Mouse (Mus musculus): ENCODE measurements around the gene Abtb1. TPM values are rescaled to one million over a fixed set of nuclear protein-coding genes. Genes with fewer than 3 reads are reported as not detected.

Gene Abtb1
- polyA plus RNA-seq, 1 experiment from 2014 or later: 43.4 TPM

- Histone ChIP-seq H3K9ac (no peak overlapping the region), H3K36me3 (peaks cover 91% of the 10 kb centered on the region), H3K27ac (replicated peaks) (no peak overlapping the region), H3K9me3 (no peaks in the 10 kb centered on the region), H3K4me3 (no peak overlapping the region), H3K4me1 (replicated peaks) (peaks cover 33% of the 10 kb centered on the region; the same call in 1 of the 2 replicates), H3K27me3 (no peaks in the 10 kb centered on the region), H3K4me2 (no peak overlapping the region)
- ATAC-seq (ENCODE audit: low read depth): no peak
- whole genome bisulfite sequencing: 88% methylated on average over 7 of the region's 7 CpGs
These were observed 8.2 kb upstream of the Abtb1 start for GRCm38 (mm10) chr6:88850034-88850433.

DNA sequence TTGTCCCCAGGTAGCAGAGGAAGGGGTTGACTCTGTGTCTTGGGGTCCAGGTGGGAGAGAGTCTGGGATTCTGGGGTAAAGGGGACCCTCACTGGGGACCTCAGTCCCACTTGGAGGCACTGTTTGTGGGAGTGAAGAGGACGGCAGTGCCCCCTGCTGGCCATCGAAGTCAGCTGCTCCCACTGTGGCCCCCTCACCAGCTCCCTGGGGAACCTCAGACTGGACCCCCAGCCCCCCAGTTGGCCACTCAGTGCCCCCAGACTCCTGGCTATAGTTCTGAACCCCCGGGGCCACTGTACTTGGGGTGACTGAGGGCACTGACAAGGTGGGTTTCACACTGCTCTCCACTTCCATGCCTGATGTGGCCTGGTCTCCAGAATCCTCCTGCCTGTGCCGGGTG lies 7.5 kb upstream of the Abtb1 start:
- H3K36me3 ChIP-seq: peaks cover 91% of the 10 kb centered on the region
- no peak overlapping the region for H3K9ac ChIP-seq

GRCm38 (mm10) chr6:88847571-88847970 lies 5.8 kb upstream of the Abtb1 start:
- H3K4me2 ChIP-seq: no peak overlapping the region
- WGBS: 45% methylated on average over 2 of the region's 2 CpGs
- H3K36me3 ChIP-seq: peaks cover 86% of the 10 kb centered on the region

More for the DNA sequence above, 7.5 kb upstream of the Abtb1 start:
- H3K9me3 ChIP-seq: no peaks in the 10 kb centered on the region
- H3K27ac ChIP-seq (replicated peaks): 0 out of 2 replicates have a peak overlapping the region, but pooled peaks have one; percentile 38
- H3K4me3 ChIP-seq: no peak overlapping the region
- H3K27me3 ChIP-seq: no peaks in the 10 kb centered on the region
- H3K4me2 ChIP-seq: no peak overlapping the region
- WGBS: 40% methylated on average over 4 of the region's 4 CpGs
- peaks cover 26% of the 10 kb centered on the region; the same call in 1 of the 2 replicates for H3K4me1 ChIP-seq (replicated peaks)
- ATAC-seq (ENCODE audit: low read depth): no peak

GRCm38 (mm10) chr6:88844901-88845565 lies 3.2 kb upstream of the Abtb1 start:
- no peak overlapping the region for H3K9ac ChIP-seq
- peaks cover 46% of the 10 kb centered on the region for H3K4me1 ChIP-seq (replicated peaks)
- H3K9me3 ChIP-seq: no peaks in the 10 kb centered on the region
- no peak overlapping the region for H3K27ac ChIP-seq (replicated peaks)
- H3K4me2 ChIP-seq: no peak overlapping the region
- H3K4me3 ChIP-seq: no peak overlapping the region
- peaks cover 65% of the 10 kb centered on the region for H3K36me3 ChIP-seq
- no peak for ATAC-seq (ENCODE audit: low read depth)
- H3K27me3 ChIP-seq: no peaks in the 10 kb centered on the region
- WGBS: 91% methylated on average over 7 of the region's 7 CpGs

More at GRCm38 (mm10) chr6:88847571-88847970, 5.8 kb upstream of the Abtb1 start:
- no peak for ATAC-seq (ENCODE audit: low read depth)
- Histone ChIP-seq H3K9me3 (no peaks in the 10 kb centered on the region), H3K27ac (replicated peaks) (peak overlapping the region; percentile 7; the same call in 1 of the 2 replicates), H3K4me1 (replicated peaks) (peaks cover 31% of the 10 kb centered on the region), H3K9ac (no peak overlapping the region), H3K4me3 (no peak overlapping the region), H3K27me3 (no peaks in the 10 kb centered on the region)

DNA sequence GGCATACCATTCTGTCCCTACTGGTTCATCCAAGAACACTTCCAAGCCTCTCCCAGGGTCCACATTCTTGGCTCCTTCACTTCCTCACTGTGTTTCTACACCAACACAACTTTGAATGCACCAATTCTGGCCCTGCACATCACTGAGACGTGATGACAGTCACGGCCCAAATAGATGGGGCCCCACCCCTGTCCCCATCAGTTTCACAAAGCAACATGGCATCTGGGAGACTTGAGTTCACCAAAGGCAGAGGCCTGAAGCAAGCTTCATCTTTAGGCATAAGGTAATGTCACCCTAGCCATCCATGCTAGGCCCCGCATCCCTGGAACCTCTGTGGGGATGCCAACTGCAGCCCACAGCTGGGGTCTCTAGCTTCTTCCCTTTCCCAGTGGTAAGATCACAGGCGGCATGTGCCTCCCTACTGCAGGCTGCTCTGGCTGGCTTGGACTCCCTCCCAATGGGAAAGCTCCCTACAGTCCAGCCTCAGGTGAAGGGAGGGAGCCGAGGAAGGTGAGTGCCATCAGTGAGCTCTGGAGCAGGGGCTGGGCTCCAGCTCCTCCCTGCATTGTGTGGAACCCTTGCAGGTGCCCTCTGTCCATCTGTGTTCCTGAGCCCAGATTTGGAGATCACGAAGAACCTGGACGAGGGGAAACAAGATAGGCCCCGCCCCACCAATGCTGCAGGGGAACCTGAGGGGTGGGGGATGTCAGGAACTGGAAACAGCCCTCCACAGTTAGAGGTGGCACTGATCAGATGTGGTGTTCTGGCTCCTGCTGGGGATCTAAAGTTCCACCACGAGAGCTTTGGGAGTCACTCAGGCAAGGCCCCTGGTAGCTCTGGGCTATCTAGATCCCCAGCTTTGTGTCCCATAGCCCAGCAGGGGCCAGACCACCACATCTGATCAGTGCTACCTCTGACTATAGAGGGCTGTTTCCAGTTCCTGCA lies 2.3 kb upstream of the Abtb1 start:
- Histone ChIP-seq H3K4me1 (replicated peaks) (peaks cover 52% of the 10 kb centered on the region), H3K27me3 (no peaks in the 10 kb centered on the region), H3K36me3 (peaks cover 63% of the 10 kb centered on the region), H3K4me3 (no peak overlapping the region), H3K4me2 (no peak overlapping the region), H3K27ac (replicated peaks) (no peak overlapping the region), H3K9ac (no peak overlapping the region), H3K9me3 (no peaks in the 10 kb centered on the region)
- 77% methylated on average over 9 of the region's 9 CpGs for WGBS
- ATAC-seq (ENCODE audit: low read depth): no peak

DNA sequence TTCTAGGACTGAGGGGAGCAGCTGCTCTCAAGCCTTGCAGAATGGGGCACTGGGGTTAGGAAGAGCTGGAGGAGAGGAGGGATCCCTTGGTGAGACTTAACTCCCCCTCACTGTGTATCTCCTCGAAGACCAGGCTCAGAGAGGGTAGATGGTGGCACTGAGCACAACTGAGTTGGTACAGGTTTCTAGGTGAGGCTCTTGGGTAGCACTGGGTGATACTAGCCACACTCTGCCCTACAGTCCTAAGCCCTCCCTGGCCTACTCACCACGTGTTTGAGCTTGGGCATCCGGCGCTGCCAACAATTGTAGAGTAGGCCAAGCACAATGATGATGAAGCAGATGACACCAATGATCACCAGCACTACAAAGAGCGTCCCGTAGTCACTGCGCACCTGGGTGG lies 1.5 kb upstream of the Abtb1 start:
- H3K4me2 ChIP-seq: peak overlapping the region; percentile 79
- peaks cover 45% of the 10 kb centered on the region for H3K4me1 ChIP-seq (replicated peaks)
- H3K4me3 ChIP-seq: peak overlapping the region; percentile 68
- no peak for ATAC-seq (ENCODE audit: low read depth)
- H3K27me3 ChIP-seq: no peaks in the 10 kb centered on the region
- H3K9me3 ChIP-seq: no peaks in the 10 kb centered on the region
- WGBS: 74% methylated on average over 7 of the region's 7 CpGs
- H3K27ac ChIP-seq (replicated peaks): peak overlapping the region; percentile 91
- peak overlapping the region; percentile 75 for H3K9ac ChIP-seq
- H3K36me3 ChIP-seq: peaks cover 63% of the 10 kb centered on the region

DNA sequence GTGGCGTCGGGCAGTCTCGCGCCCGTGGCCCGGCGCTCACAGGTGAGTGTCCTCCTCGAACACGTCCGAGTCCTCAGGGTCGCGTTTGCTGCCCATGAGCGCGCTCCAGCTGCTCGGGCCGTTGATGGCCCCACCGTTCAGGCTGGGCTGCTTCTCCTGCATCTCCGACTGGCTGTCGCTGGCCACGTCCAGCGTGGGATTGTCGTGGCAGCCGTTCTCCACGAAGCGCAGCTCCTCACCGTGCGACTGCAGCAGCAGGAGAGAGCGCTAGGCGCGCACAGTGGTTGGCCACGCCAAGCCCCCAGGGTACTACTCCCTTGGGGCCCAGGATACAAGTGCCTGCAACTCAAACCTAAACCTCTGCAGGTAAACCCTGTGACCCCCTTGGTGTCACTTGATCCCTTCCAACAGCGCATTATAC lies 957 bp upstream of the Abtb1 start:
- under 1% methylated on average over 29 of the region's 32 CpGs for WGBS
- H3K36me3 ChIP-seq: peaks cover 63% of the 10 kb centered on the region

GRCm38 (mm10) chr6:88841514-88841780 lies 337 bp downstream of the Abtb1 start:
- ATAC-seq (ENCODE audit: low read depth): peak; percentile 44
- under 1% methylated on average over 22 of the region's 22 CpGs for WGBS

More for the DNA sequence above, 957 bp upstream of the Abtb1 start:
- Histone ChIP-seq H3K4me3 (peak overlapping the region; percentile 68), H3K27ac (replicated peaks) (peak overlapping the region; percentile 91), H3K4me2 (peak overlapping the region; percentile 79), H3K4me1 (replicated peaks) (peaks cover 41% of the 10 kb centered on the region), H3K9me3 (no peaks in the 10 kb centered on the region), H3K27me3 (no peaks in the 10 kb centered on the region), H3K9ac (peak overlapping the region; percentile 75)
- no peak for ATAC-seq (ENCODE audit: low read depth)

DNA sequence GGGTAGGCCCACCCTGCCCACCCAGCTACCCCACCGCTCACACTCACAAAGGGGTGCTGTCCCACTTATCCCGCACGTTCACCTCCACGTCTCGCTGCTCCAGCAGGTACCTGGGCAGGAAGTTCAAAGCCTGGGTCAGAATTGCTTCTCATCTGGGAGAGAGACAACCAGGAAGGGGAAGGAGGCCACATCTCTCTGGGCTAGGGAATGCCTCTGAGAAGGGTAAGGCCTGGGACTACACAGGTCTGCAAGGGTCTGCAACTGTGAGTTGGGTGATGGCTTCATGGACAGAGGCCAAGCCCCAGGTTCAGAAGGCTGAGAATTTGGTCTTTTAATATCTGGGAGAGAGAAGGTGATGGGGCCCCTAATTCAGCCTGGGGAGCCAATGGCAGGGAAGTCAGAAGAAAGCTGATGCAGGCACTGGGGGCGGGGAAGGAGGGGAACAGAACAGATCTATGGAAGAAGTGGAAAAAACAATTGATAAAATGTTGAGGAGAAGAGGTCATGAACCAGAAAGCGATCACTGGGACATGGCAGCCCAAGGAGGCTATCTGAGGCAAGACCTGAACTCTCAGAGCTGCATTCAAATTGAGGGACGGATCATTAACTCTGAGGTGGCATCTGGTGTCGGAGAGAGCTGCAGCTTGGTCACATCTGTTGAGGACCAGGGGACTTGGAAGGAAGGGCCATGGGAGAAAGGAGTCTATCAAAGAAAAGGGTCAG lies 832 bp downstream of the Abtb1 start:
- Histone ChIP-seq H3K4me2 (peak overlapping the region; percentile 79), H3K9ac (peak overlapping the region; percentile 75), H3K9me3 (no peaks in the 10 kb centered on the region), H3K36me3 (peaks cover 65% of the 10 kb centered on the region), H3K27ac (replicated peaks) (peak overlapping the region; percentile 91), H3K27me3 (no peaks in the 10 kb centered on the region), H3K4me3 (peak overlapping the region; percentile 68), H3K4me1 (replicated peaks) (peaks cover 36% of the 10 kb centered on the region)
- WGBS: 55% methylated on average over 9 of the region's 9 CpGs
- ATAC-seq (ENCODE audit: low read depth): no peak

More at GRCm38 (mm10) chr6:88841514-88841780, 337 bp downstream of the Abtb1 start:
- Histone ChIP-seq H3K9me3 (no peaks in the 10 kb centered on the region), H3K4me2 (peak overlapping the region; percentile 79), H3K27me3 (no peaks in the 10 kb centered on the region), H3K27ac (replicated peaks) (peak overlapping the region; percentile 91), H3K9ac (peak overlapping the region; percentile 75), H3K4me3 (peak overlapping the region; percentile 68), H3K36me3 (peaks cover 65% of the 10 kb centered on the region), H3K4me1 (replicated peaks) (peaks cover 36% of the 10 kb centered on the region)

DNA sequence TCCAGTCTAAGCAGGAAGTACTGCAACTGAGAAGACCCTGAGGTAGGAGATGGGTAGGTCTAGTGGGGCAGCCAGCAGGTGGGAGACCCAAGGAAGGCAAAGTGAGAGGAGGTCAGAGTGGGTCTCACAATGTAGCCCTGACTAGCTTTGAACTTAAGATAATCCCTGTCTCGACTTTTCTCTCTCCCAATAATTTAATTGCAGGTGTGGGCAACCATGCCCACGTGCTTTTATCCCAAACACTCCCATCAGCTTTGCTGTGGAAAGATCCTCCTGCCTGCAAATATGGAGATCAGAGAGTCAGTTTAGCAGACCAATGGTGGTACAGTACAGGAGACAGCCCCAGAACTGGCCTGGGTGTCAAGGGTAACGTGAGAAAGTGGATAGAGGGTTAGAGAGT lies 1.6 kb downstream of the Abtb1 start:
- Histone ChIP-seq H3K27ac (replicated peaks) (no peak overlapping the region), H3K4me3 (peak overlapping the region; percentile 68), H3K9me3 (no peaks in the 10 kb centered on the region), H3K27me3 (no peaks in the 10 kb centered on the region), H3K36me3 (peaks cover 64% of the 10 kb centered on the region), H3K4me2 (peak overlapping the region; percentile 79), H3K9ac (0 out of 2 replicates have a peak overlapping the region, but pooled peaks have one; percentile 75), H3K4me1 (replicated peaks) (peaks cover 36% of the 10 kb centered on the region)
- 70% methylated on average over 3 of the region's 3 CpGs for WGBS
- ATAC-seq (ENCODE audit: low read depth): no peak

- Histone ChIP-seq H3K4me3 (no peak overlapping the region), H3K4me2 (no peak overlapping the region), H3K9ac (no peak overlapping the region), H3K9me3 (no peaks in the 10 kb centered on the region), H3K4me1 (replicated peaks) (peaks cover 36% of the 10 kb centered on the region), H3K27ac (replicated peaks) (no peak overlapping the region), H3K27me3 (no peaks in the 10 kb centered on the region), H3K36me3 (peaks cover 55% of the 10 kb centered on the region)
- WGBS: 85% methylated on average over 26 of the region's 26 CpGs
- no peak for ATAC-seq (ENCODE audit: low read depth)
These were observed 2.4 kb downstream of the Abtb1 start for GRCm38 (mm10) chr6:88839135-88839970.
